Comparison of ENCODE assay signal across 8 mouse cellular contexts in the genomic region with DNA sequence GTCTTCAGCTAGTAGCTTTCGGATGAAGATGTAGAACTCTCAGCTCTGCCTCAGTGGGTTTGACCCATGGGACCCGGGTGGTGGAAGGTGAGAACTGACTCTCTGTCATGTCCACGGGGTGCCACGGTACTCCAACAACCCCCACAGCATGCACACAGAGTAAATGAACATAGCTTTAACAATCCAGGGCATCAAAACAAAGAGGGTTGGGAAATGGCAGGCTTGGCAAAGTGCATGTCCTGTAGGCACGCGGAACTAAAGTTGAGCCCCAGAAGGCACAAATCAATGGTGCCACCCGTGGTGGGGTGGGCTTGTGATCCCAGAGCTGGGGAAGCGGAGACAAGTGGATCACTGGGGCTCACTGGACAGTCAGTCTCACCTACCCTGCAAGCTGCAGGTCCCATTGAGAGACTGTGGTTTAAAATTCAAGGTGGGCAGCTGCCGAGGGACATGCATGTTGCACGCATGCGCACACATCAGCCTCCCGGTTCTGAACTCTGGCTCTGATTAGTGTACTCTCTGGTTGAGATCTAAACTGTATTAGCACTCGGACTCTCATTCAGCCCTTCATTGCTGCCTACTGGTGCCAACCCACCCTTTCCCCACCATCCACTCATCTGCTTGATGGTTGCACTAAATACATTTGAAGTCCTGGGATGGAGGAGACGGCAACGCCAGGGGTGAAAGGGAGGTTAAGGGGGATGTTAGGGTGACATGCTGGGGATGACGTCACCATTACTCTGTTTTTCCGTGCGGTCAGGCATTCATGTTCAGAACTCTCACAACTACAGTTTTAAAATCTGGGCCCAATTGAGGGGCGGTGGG. TPM values are rescaled to one million over a fixed set of nuclear protein-coding genes. Genes with fewer than 3 reads are reported as not detected.
DNase-seq lines count a peak whose midpoint lies in the region; ATAC-seq and TF ChIP-seq lines count a peak whose summit lies in the region.

No protein-coding gene starts in this region.

- no peaks in the 10 kb centered on the region for H3K36me3 ChIP-seq in forebrain, embryonic 11.5 days (ENCODE audit: control insufficient read depth, insufficient read depth, low read length)
- 0 out of 2 replicates have a peak, but pooled peaks cover 7% of the 10 kb centered on the region for H3K36me3 ChIP-seq in limb, embryonic 14.5 days (ENCODE audit: control insufficient read depth, insufficient read depth, low read length)
- no peaks in the 10 kb centered on the region for H3K36me3 ChIP-seq in stomach, embryonic 15.5 days

- WGBS in forebrain, embryonic 11.5 days = 57% methylated on average over 19 of the region's 19 CpGs
- WGBS in limb, embryonic 14.5 days = 61% methylated on average over 19 of the region's 19 CpGs
- 52% methylated on average over 19 of the region's 19 CpGs for WGBS in stomach, embryonic 15.5 days

- H3K9me3 ChIP-seq in forebrain, embryonic 11.5 days (ENCODE audit: control insufficient read depth, low read length) = no peaks in the 10 kb centered on the region
- H3K9me3 ChIP-seq in limb, embryonic 14.5 days (ENCODE audit: control insufficient read depth, low read length) = no peaks in the 10 kb centered on the region
- H3K9me3 ChIP-seq in stomach, embryonic 15.5 days = no peaks in the 10 kb centered on the region

- no peaks in the 10 kb centered on the region for H3K27me3 ChIP-seq in forebrain, embryonic 11.5 days (ENCODE audit: control insufficient read depth, insufficient read depth, low read length)
- no peaks in the 10 kb centered on the region for H3K27me3 ChIP-seq in limb, embryonic 14.5 days (ENCODE audit: control insufficient read depth, insufficient read depth, low read length)
- H3K27me3 ChIP-seq in stomach, embryonic 15.5 days (replicated peaks) = no peaks in the 10 kb centered on the region

- no peak for TF ChIP-seq POLR2A in limb, embryonic 14.5 days (IDR thresholded peaks at IDR 0.05; ENCODE audit: borderline replicate concordance, extremely low read depth, insufficient read depth, insufficient read length)

- H3K4me2 ChIP-seq in forebrain, embryonic 11.5 days (ENCODE audit: low read depth, low read length, severe bottlenecking) = peak overlapping the region; percentile 70
- peak overlapping the region; percentile 64 for H3K4me2 ChIP-seq in limb, embryonic 14.5 days (replicated peaks; ENCODE audit: low read depth, low read length, severe bottlenecking)
- peak overlapping the region; percentile 64 for H3K4me2 ChIP-seq in stomach, embryonic 15.5 days

- H3K4me3 ChIP-seq in forebrain, embryonic 11.5 days (ENCODE audit: low read depth, low read length) = peak overlapping the region; percentile 30
- peak overlapping the region; percentile 37 for H3K4me3 ChIP-seq in limb, embryonic 14.5 days (replicated peaks; ENCODE audit: low read length)
- H3K4me3 ChIP-seq in stomach, embryonic 15.5 days (replicated peaks) = peak overlapping the region; percentile 30

- peak; percentile 71 for DNase-seq in cerebellum, adult 11-12 months
- no peak for DNase-seq in cerebellum, adult 8-10 months
- DNase-seq in A20 (ENCODE audit: low read depth, low spot score) = peak; percentile 91
- no peak for DNase-seq in forebrain, embryonic 11.5 days (ENCODE audit: low spot score)
- DNase-seq in limb, embryonic 14.5 days (ENCODE audit: low spot score) = no peak
- no peak for DNase-seq in frontal cortex, postnatal 10 days (ENCODE audit: low spot score in 2 of 2)

- H3K9ac ChIP-seq in forebrain, embryonic 11.5 days (ENCODE audit: low read length) = peak overlapping the region; percentile 61
- H3K9ac ChIP-seq in limb, embryonic 14.5 days (ENCODE audit: low read depth, low read length, severe bottlenecking) = peak overlapping the region; percentile 50
- no peak overlapping the region for H3K9ac ChIP-seq in stomach, embryonic 15.5 days

- no peak for ATAC-seq in forebrain, embryonic 11.5 days (replicated peaks; ENCODE audit: low FRiP score)
- ATAC-seq in limb, embryonic 14.5 days (ENCODE audit: low FRiP score, low read depth) = no peak
- ATAC-seq in stomach, embryonic 15.5 days (ENCODE audit: insufficient read depth, low FRiP score, low read depth) = no peak
- ATAC-seq in monocyte, adult 5-6 weeks (replicated peaks; ENCODE audit: insufficient number of reproducible peaks, low FRiP score, low TSS enrichment, poor library complexity, severe bottlenecking) = no peak

- H3K4me1 ChIP-seq in forebrain, embryonic 11.5 days (replicated peaks; ENCODE audit: control insufficient read depth, insufficient read depth, low read length) = peaks cover 19% of the 10 kb centered on the region
- H3K4me1 ChIP-seq in limb, embryonic 14.5 days (ENCODE audit: control insufficient read depth, insufficient read depth, low read length) = peaks cover 34% of the 10 kb centered on the region
- peaks cover 36% of the 10 kb centered on the region for H3K4me1 ChIP-seq in stomach, embryonic 15.5 days

- peak overlapping the region; percentile 81 for H3K27ac ChIP-seq in forebrain, embryonic 11.5 days (ENCODE audit: low read depth, low read length)
- peak overlapping the region; percentile 87 for H3K27ac ChIP-seq in limb, embryonic 14.5 days (replicated peaks; ENCODE audit: low read depth, low read length)
- H3K27ac ChIP-seq in stomach, embryonic 15.5 days = peak overlapping the region; percentile 92

RNA-seq across cellular contexts. Expression of a gene that starts 1.0 kb away (rescaled TPM):
- 53.1 and 60.9 TPM in 2 replicates for polyA plus RNA-seq in forebrain, embryonic 11.5 days (2014; fragmentation: Nextera tagmentation; extraction: Ambion mirVana)
- polyA plus RNA-seq in limb, embryonic 14.5 days (2012; rRNA removed) = 97.7 and 127 TPM in 2 replicates
- polyA plus RNA-seq in limb, embryonic 14.5 days (2014; fragmentation: Nextera tagmentation; extraction: Ambion mirVana) = 33.2 and 39.3 TPM in 2 replicates
- 35.6 and 36.3 TPM in 2 replicates for polyA plus RNA-seq in stomach, embryonic 15.5 days (2015; fragmentation: Nextera tagmentation; extraction: Ambion mirVana)
- 23.5 to 63.3 TPM (median 27.5 TPM) in 3 replicates for total RNA-seq in monocyte, adult 5-6 weeks (2017)

RNA-seq across cellular contexts. Expression of a gene that starts 3.8 kb away (rescaled TPM):
- not detected in 2 replicates for polyA plus RNA-seq in forebrain, embryonic 11.5 days (2014; fragmentation: Nextera tagmentation; extraction: Ambion mirVana)
- polyA plus RNA-seq in limb, embryonic 14.5 days (2012; rRNA removed) = not detected in 2 replicates
- 0.26 TPM in 1 of 2 replicates, not detected in the other for polyA plus RNA-seq in limb, embryonic 14.5 days (2014; fragmentation: Nextera tagmentation; extraction: Ambion mirVana)
- 0.21 and 0.22 TPM in 2 replicates for polyA plus RNA-seq in stomach, embryonic 15.5 days (2015; fragmentation: Nextera tagmentation; extraction: Ambion mirVana)
- total RNA-seq in monocyte, adult 5-6 weeks (2017) = not detected in 3 replicates

RNA-seq across cellular contexts. Expression of a gene that starts 41.0 kb away (rescaled TPM):
- 37.1 and 43.0 TPM in 2 replicates for polyA plus RNA-seq in forebrain, embryonic 11.5 days (2014; fragmentation: Nextera tagmentation; extraction: Ambion mirVana)
- 34.6 and 43.9 TPM in 2 replicates for polyA plus RNA-seq in limb, embryonic 14.5 days (2012; rRNA removed)
- polyA plus RNA-seq in limb, embryonic 14.5 days (2014; fragmentation: Nextera tagmentation; extraction: Ambion mirVana) = 27.1 and 27.8 TPM in 2 replicates
- 22.7 and 26.6 TPM in 2 replicates for polyA plus RNA-seq in stomach, embryonic 15.5 days (2015; fragmentation: Nextera tagmentation; extraction: Ambion mirVana)
- 3.1 to 5.1 TPM (median 4.9 TPM) in 3 replicates for total RNA-seq in monocyte, adult 5-6 weeks (2017)

Comparison
In these comparisons a context has a peak if more than half of its experiments do, and no peak if none do; other contexts are left out.
1. DNase-seq: peak in cerebellum, adult 11-12 months (single experiment) and A20 (single experiment); none in cerebellum, adult 8-10 months (single experiment), forebrain, embryonic 11.5 days (single experiment), limb, embryonic 14.5 days (single experiment) and frontal cortex, postnatal 10 days (0 of 2).
2. Peak in every context shown above with its lines, with median percentiles within 50 percentile points of each other: H3K27ac ChIP-seq, H3K4me2 ChIP-seq and H3K4me3 ChIP-seq.